Mouse (Mus musculus): ENCODE results near the gene Nans. TPM values are rescaled to one million over a fixed set of nuclear protein-coding genes. Genes with fewer than 3 reads are reported as not detected.

The Nans gene
- polyA plus RNA-seq, 1 experiment from 2014 or later: 88.8 TPM

DNA sequence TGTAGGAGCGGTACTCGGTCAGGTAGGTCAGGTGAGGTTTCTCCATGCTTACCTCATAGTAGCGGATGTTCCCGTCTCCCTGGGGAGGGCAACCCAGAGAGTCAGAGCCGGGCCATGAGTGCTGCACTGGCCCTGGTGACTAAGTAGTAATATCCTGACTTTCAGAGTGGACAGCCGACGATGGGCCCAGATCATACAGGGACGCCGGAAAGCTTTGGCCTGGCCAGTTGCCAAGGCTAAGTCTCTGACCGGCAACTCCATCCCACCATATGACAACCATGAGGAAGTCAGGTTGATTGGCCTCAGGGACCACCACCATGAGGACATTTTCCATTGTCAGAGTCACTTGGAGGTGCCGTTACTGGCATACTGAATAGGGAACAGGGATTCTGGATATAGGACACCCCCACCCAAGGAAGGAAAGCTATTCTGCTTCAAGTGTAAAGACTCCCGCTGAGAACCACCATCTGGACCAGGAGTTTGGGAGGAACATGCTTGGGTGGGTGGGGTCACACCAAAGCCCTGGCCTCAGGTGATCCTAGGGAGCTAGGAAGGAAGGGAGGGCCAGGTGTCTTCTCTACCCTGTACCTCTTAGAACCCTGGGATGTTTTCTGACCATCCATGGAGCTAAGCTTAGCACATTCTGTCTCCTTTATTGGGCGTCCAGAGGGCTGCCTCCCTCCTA lies 54.5 kb downstream of the Nans start:
- 95% methylated on average over 13 of the region's 13 CpGs for WGBS
- peaks cover 31% of the 10 kb centered on the region for H3K27me3 ChIP-seq (replicated peaks; ENCODE audit: low read depth, poor library complexity, severe bottlenecking)
- H3K4me3 ChIP-seq: no peak overlapping the region
- H3K9me3 ChIP-seq: no peaks in the 10 kb centered on the region
- H3K36me3 ChIP-seq (replicated peaks): no peaks in the 10 kb centered on the region
- H3K4me1 ChIP-seq: peaks cover 24% of the 10 kb centered on the region
- H3K27ac ChIP-seq (replicated peaks): no peak overlapping the region
- no peak for DNase-seq (ENCODE audit: low spot score)

DNA sequence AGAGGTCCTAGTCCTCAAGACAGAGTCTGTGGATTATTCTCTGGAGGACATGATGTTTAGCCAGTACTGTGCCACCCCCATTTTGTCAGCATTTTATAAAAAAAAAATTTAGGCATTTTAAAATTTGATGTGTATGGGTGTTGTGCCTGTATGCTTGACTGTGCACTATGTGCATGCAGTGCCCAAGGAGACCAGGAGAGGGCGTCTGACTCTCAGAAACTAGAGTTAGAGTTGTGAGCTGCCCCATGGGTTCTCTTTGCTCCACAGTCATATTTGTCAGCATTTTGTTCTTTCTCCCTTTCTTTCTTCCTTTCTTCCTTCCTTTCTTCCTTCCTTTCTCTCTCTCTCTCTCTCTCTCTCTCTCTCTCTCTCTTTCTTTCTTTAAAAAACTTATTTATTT lies 55.3 kb downstream of the Nans start:
- H3K4me3 ChIP-seq: no peak overlapping the region
- H3K4me1 ChIP-seq: peaks cover 20% of the 10 kb centered on the region
- no peak overlapping the region for H3K27ac ChIP-seq (replicated peaks)
- no peaks in the 10 kb centered on the region for H3K9me3 ChIP-seq
- no peaks in the 10 kb centered on the region for H3K36me3 ChIP-seq (replicated peaks)
- 29% methylated on average over 1 of the region's 1 CpGs for WGBS
- peak; percentile 17 for DNase-seq (ENCODE audit: low spot score)
- peaks cover 26% of the 10 kb centered on the region for H3K27me3 ChIP-seq (replicated peaks; ENCODE audit: low read depth, poor library complexity, severe bottlenecking)

DNA sequence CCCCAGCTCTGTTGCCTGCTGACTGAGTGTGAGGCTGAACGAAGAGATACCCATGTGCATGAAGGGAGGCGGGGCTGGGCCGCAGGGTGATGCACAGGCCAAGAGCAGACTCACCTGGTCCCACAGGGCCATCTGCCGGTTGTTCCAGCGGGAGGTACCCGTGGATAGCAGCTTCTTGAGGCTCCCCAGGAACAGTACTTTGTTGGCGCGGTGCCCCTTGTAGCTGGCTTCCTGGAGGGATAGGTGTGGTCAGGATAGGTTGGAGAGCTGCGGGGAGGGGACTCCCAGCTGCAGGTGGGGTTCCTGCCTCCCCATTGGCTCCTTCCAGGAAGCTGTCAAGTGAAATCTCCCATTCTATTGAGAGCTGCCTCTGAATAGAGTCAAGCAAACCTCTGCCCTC lies 56.5 kb downstream of the Nans start:
- Histone ChIP-seq H3K36me3 (replicated peaks) (no peaks in the 10 kb centered on the region), H3K27me3 (replicated peaks; ENCODE audit: low read depth, poor library complexity, severe bottlenecking) (peaks cover 15% of the 10 kb centered on the region), H3K4me3 (no peak overlapping the region), H3K9me3 (no peaks in the 10 kb centered on the region), H3K4me1 (peaks cover 20% of the 10 kb centered on the region), H3K27ac (replicated peaks) (no peak overlapping the region)
- DNase-seq (ENCODE audit: low spot score): peak; percentile 30
- 13% methylated on average over 9 of the region's 9 CpGs for WGBS

DNA sequence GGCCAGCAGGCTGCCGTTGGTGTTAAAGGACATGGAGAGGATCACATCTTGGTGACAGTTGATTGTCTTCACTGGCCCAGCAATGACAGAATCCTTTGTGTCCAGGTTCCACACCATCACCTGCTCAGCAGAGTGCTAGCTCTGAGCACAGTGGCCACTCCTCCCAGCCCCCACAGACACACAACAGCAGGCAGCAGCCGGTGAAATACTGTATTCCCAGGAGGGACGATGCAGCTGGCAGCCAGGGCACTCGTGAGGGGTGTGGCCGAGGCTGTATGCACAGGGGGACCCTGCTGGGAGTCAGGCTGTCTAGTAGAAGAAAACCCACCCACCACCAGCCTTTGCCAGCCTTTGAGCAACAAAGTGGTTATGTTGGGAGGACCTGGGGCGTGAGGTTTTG lies 57.7 kb downstream of the Nans start:
- Histone ChIP-seq H3K27me3 (replicated peaks; ENCODE audit: low read depth, poor library complexity, severe bottlenecking) (peaks cover 11% of the 10 kb centered on the region; the same call in 1 of the 2 replicates), H3K36me3 (replicated peaks) (no peaks in the 10 kb centered on the region), H3K9me3 (no peaks in the 10 kb centered on the region), H3K27ac (replicated peaks) (no peak overlapping the region), H3K4me1 (peaks cover 18% of the 10 kb centered on the region), H3K4me3 (no peak overlapping the region)
- DNase-seq (ENCODE audit: low spot score): peak; percentile 26
- WGBS: 45% methylated on average over 6 of the region's 6 CpGs

DNA sequence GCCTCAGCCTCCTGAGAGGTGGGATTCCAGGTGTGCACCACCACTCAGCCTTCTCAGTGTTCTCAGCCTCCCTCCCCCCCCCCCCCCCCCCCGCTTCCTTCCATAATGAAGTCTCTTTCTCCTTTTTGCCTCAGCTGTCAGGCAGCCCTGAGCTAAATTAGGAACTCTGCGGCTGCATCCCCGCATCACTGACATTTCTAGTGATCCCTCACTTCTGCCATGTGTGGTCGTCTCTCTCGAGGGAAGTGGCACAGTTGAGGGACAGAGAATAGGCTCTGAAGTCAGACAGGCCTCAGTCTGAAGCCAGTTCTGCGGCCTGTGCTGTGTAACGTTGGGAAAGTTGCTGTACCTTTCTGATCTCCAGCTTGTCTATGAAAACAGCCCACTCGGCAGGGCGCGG lies 60.9 kb downstream of the Nans start:
- peaks cover 11% of the 10 kb centered on the region; the same call in 1 of the 2 replicates for H3K27me3 ChIP-seq (replicated peaks; ENCODE audit: low read depth, poor library complexity, severe bottlenecking)
- WGBS: 69% methylated on average over 10 of the region's 10 CpGs
- no peaks in the 10 kb centered on the region for H3K9me3 ChIP-seq
- no peaks in the 10 kb centered on the region for H3K36me3 ChIP-seq (replicated peaks)
- peaks cover 25% of the 10 kb centered on the region for H3K4me1 ChIP-seq
- H3K4me3 ChIP-seq: no peak overlapping the region
- no peak overlapping the region for H3K27ac ChIP-seq (replicated peaks)
- no peak for DNase-seq (ENCODE audit: low spot score)

DNA sequence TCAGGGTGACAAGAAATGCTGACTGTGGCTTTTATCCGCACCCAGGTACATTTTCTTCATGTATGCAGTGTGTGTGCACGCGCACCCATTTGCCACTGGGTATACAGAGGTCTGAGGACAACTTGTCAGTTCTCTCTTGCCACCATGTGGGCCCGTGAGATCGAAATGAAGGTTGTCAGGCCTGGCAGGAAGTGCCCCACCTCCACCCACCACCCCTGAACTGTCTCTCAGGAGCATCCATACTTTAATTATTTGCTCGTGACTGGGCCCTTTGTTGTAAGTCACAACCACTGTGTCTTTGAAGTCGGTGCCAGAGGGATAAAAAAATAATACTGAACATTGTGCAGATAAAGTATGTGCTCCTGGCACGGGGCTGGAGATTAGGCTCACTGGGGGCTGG lies 61.4 kb downstream of the Nans start:
- Histone ChIP-seq H3K36me3 (replicated peaks) (no peaks in the 10 kb centered on the region), H3K27me3 (replicated peaks; ENCODE audit: low read depth, poor library complexity, severe bottlenecking) (peaks cover 9% of the 10 kb centered on the region; the same call in 1 of the 2 replicates), H3K27ac (replicated peaks) (no peak overlapping the region), H3K4me3 (no peak overlapping the region), H3K4me1 (peaks cover 23% of the 10 kb centered on the region), H3K9me3 (no peaks in the 10 kb centered on the region)
- DNase-seq (ENCODE audit: low spot score): no peak
- WGBS: 59% methylated on average over 8 of the region's 8 CpGs

Other genes with a start within 250 kb of the Nans start
- gene Foxe1, start 145.6 kb upstream of the Nans start, polyA plus RNA-seq (2016; fragmentation: Nextera tagmentation; extraction: Ambion mirVana): 1.7 and 2.3 TPM in 2 replicates
- 12.3 and 12.7 TPM in 2 replicates for gene Trmo, start 99.8 kb upstream of the Nans start, polyA plus RNA-seq (2016; fragmentation: Nextera tagmentation; extraction: Ambion mirVana)
- gene Hemgn, start 75.7 kb upstream of the Nans start, polyA plus RNA-seq (2016; fragmentation: Nextera tagmentation; extraction: Ambion mirVana): 9.9 and 13.6 TPM in 2 replicates
- gene Anp32b, start 38.3 kb upstream of the Nans start, polyA plus RNA-seq (2016; fragmentation: Nextera tagmentation; extraction: Ambion mirVana): 427 and 431 TPM in 2 replicates
- 0.59 and 0.64 TPM in 2 replicates for gene Trim14, start 46.9 kb downstream of the Nans start, polyA plus RNA-seq (2016; fragmentation: Nextera tagmentation; extraction: Ambion mirVana)
- gene Coro2a, start 113.0 kb downstream of the Nans start, polyA plus RNA-seq (2016; fragmentation: Nextera tagmentation; extraction: Ambion mirVana): 7.1 and 8.5 TPM in 2 replicates
- gene Tbc1d2, start 161.0 kb downstream of the Nans start, polyA plus RNA-seq (2016; fragmentation: Nextera tagmentation; extraction: Ambion mirVana): 2.3 TPM in 2 replicates